Mouse (Mus musculus): ENCODE results near the gene Slc36a4. TPM values are rescaled to one million over a fixed set of nuclear protein-coding genes. Genes with fewer than 3 reads are reported as not detected.
A peak's percentile ranks its signal among the peaks of the same experiment; 100 is the strongest.

Slc36a4 gene
- total and polyA plus RNA-seq, 3 experiments, result 3.3 to 7.4 (median 6.9) TPM

- intact Hi-C loops (cut with DNase I), result loop anchor here (1.0 to 5.0 kb wide), 3 partner anchors 145 to 248 kb away; partner anchors contain the start of gene Smco4
- DNase-seq, result peak; percentile 69 to 71
- H3K27ac ChIP-seq, result no peak overlapping the region
- H3K4me1 ChIP-seq (ENCODE audit: control insufficient read depth, insufficient read depth, low read length), result no peaks in the 10 kb centered on the region
- H3K79me2 ChIP-seq (replicated peaks; ENCODE audit: control insufficient read depth, insufficient read depth, low read length), result no peaks in the 10 kb centered on the region
- H3K27me3 ChIP-seq (ENCODE audit: control insufficient read depth, insufficient read depth, low read length), result no peaks in the 10 kb centered on the region
- H3K36me3 ChIP-seq (ENCODE audit: control insufficient read depth, insufficient read depth, low read length), result no peaks in the 10 kb centered on the region
- WGBS, result 40% methylated on average over 2 of the region's 2 CpGs
- no peak overlapping the region for H3K4me3 ChIP-seq
- no peak overlapping the region for H3K9ac ChIP-seq (ENCODE audit: low read depth, low read length)
- TF ChIP-seq EP300 (IDR thresholded peaks at IDR 0.05; ENCODE audit: insufficient read depth, low read depth, low read length), result peak; percentile 96
- no peak for TF ChIP-seq POLR2A (IDR thresholded peaks at IDR 0.05; ENCODE audit: insufficient read depth, low read depth, low read length)
- peak; percentile 91 for TF ChIP-seq CTCF (IDR thresholded peaks at IDR 0.05)
Measured at GRCm38 (mm10) chr9:15681855-15682466, 27.6 kb upstream of the Slc36a4 start.

- peak; percentile 45 to 64 for DNase-seq
- H3K79me2 ChIP-seq (replicated peaks; ENCODE audit: control insufficient read depth, insufficient read depth, low read length), result no peaks in the 10 kb centered on the region
- no peaks in the 10 kb centered on the region for H3K27me3 ChIP-seq (ENCODE audit: control insufficient read depth, insufficient read depth, low read length)
- H3K4me1 ChIP-seq (ENCODE audit: control insufficient read depth, insufficient read depth, low read length), result no peaks in the 10 kb centered on the region
- H3K36me3 ChIP-seq (ENCODE audit: control insufficient read depth, insufficient read depth, low read length), result no peaks in the 10 kb centered on the region
- WGBS, result 13% methylated on average over 4 of the region's 4 CpGs
- peak; percentile 95 for TF ChIP-seq CTCF (IDR thresholded peaks at IDR 0.05)
- 0 out of 2 replicates have a peak, but pooled peaks have one; percentile 37 for TF ChIP-seq EP300 (IDR thresholded peaks at IDR 0.05; ENCODE audit: insufficient read depth, low read depth, low read length)
- TF ChIP-seq POLR2A (IDR thresholded peaks at IDR 0.05; ENCODE audit: insufficient read depth, low read depth, low read length), result no peak
- no peak overlapping the region for H3K9ac ChIP-seq (ENCODE audit: low read depth, low read length)
- H3K27ac ChIP-seq, result no peak overlapping the region
- intact Hi-C loops (cut with DNase I), result loop anchor here (1.0 kb wide), 1 partner anchor 195 kb away; no protein-coding TSS in a partner anchor
- no peak overlapping the region for H3K4me3 ChIP-seq
Measured at GRCm38 (mm10) chr9:15685215-15685614, 24.3 kb upstream of the Slc36a4 start.

- no peaks in the 10 kb centered on the region for H3K4me1 ChIP-seq (ENCODE audit: control insufficient read depth, insufficient read depth, low read length)
- 90% methylated on average over 5 of the region's 5 CpGs for WGBS
Measured at GRCm38 (mm10) chr9:15687358-15687757, 22.2 kb upstream of the Slc36a4 start.

GRCm38 (mm10) chr9:15693847-15694246, 15.7 kb upstream of the Slc36a4 start:
- intact Hi-C loops (cut with DNase I), result no loop called here
- H3K9ac ChIP-seq (ENCODE audit: low read depth, low read length), result no peak overlapping the region
- no peak overlapping the region for H3K27ac ChIP-seq
- no peak for DNase-seq
- 70% methylated on average over 4 of the region's 4 CpGs for WGBS
- no peaks in the 10 kb centered on the region for H3K36me3 ChIP-seq (ENCODE audit: control insufficient read depth, insufficient read depth, low read length)
- H3K27me3 ChIP-seq (ENCODE audit: control insufficient read depth, insufficient read depth, low read length), result no peaks in the 10 kb centered on the region
- H3K4me1 ChIP-seq (ENCODE audit: control insufficient read depth, insufficient read depth, low read length), result no peaks in the 10 kb centered on the region
- no peaks in the 10 kb centered on the region for H3K79me2 ChIP-seq (replicated peaks; ENCODE audit: control insufficient read depth, insufficient read depth, low read length)
- no peak for TF ChIP-seq EP300 (IDR thresholded peaks at IDR 0.05; ENCODE audit: insufficient read depth, low read depth, low read length)
- TF ChIP-seq CTCF (IDR thresholded peaks at IDR 0.05), result no peak
- no peak for TF ChIP-seq POLR2A (IDR thresholded peaks at IDR 0.05; ENCODE audit: insufficient read depth, low read depth, low read length)
- no peak overlapping the region for H3K4me3 ChIP-seq

More at GRCm38 (mm10) chr9:15687358-15687757, 22.2 kb upstream of the Slc36a4 start:
- H3K36me3 ChIP-seq (ENCODE audit: control insufficient read depth, insufficient read depth, low read length), result no peaks in the 10 kb centered on the region
- H3K79me2 ChIP-seq (replicated peaks; ENCODE audit: control insufficient read depth, insufficient read depth, low read length), result no peaks in the 10 kb centered on the region
- intact Hi-C loops (cut with DNase I), result no loop called here
- TF ChIP-seq EP300 (IDR thresholded peaks at IDR 0.05; ENCODE audit: insufficient read depth, low read depth, low read length), result no peak
- TF ChIP-seq POLR2A (IDR thresholded peaks at IDR 0.05; ENCODE audit: insufficient read depth, low read depth, low read length), result no peak
- TF ChIP-seq CTCF (IDR thresholded peaks at IDR 0.05), result no peak
- H3K9ac ChIP-seq (ENCODE audit: low read depth, low read length), result no peak overlapping the region
- no peak overlapping the region for H3K4me3 ChIP-seq
- no peak for DNase-seq
- H3K27me3 ChIP-seq (ENCODE audit: control insufficient read depth, insufficient read depth, low read length), result no peaks in the 10 kb centered on the region
- H3K27ac ChIP-seq, result no peak overlapping the region

- intact Hi-C loops (cut with DNase I), result no loop called here
- no peaks in the 10 kb centered on the region for H3K4me1 ChIP-seq (ENCODE audit: control insufficient read depth, insufficient read depth, low read length)
- H3K36me3 ChIP-seq (ENCODE audit: control insufficient read depth, insufficient read depth, low read length), result no peaks in the 10 kb centered on the region
- H3K4me3 ChIP-seq, result no peak overlapping the region
- no peaks in the 10 kb centered on the region for H3K79me2 ChIP-seq (replicated peaks; ENCODE audit: control insufficient read depth, insufficient read depth, low read length)
- H3K9ac ChIP-seq (ENCODE audit: low read depth, low read length), result no peak overlapping the region
- no peak for DNase-seq
- TF ChIP-seq EP300 (IDR thresholded peaks at IDR 0.05; ENCODE audit: insufficient read depth, low read depth, low read length) (no peak), POLR2A (IDR thresholded peaks at IDR 0.05; ENCODE audit: insufficient read depth, low read depth, low read length) (no peak)
- 36% methylated on average over 5 of the region's 5 CpGs for WGBS
- H3K27me3 ChIP-seq (ENCODE audit: control insufficient read depth, insufficient read depth, low read length), result no peaks in the 10 kb centered on the region
- no peak overlapping the region for H3K27ac ChIP-seq
Measured at GRCm38 (mm10) chr9:15694989-15695388, 14.5 kb upstream of the Slc36a4 start.

- Histone ChIP-seq H3K9ac (ENCODE audit: low read depth, low read length) (no peak overlapping the region), H3K4me3 (no peak overlapping the region), H3K4me1 (ENCODE audit: control insufficient read depth, insufficient read depth, low read length) (peaks cover 3% of the 10 kb centered on the region), H3K27me3 (ENCODE audit: control insufficient read depth, insufficient read depth, low read length) (no peaks in the 10 kb centered on the region), H3K79me2 (replicated peaks; ENCODE audit: control insufficient read depth, insufficient read depth, low read length) (no peaks in the 10 kb centered on the region), H3K36me3 (ENCODE audit: control insufficient read depth, insufficient read depth, low read length) (no peaks in the 10 kb centered on the region), H3K27ac (no peak overlapping the region)
- WGBS, result 69% methylated on average over 10 of the region's 10 CpGs
- intact Hi-C loops (cut with DNase I), result no loop called here
- TF ChIP-seq EP300 (IDR thresholded peaks at IDR 0.05; ENCODE audit: insufficient read depth, low read depth, low read length) (no peak), CTCF (IDR thresholded peaks at IDR 0.05) (no peak), POLR2A (IDR thresholded peaks at IDR 0.05; ENCODE audit: insufficient read depth, low read depth, low read length) (no peak)
- no peak for DNase-seq
Measured at GRCm38 (mm10) chr9:15705706-15706105, 3.8 kb upstream of the Slc36a4 start.

All from heart, adult 2 months (tissue).